Mouse (Mus musculus) bone marrow macrophage, adult 2 months (primary cell): ENCODE measurements around the gene Cldn7. TPM values are rescaled to one million over a fixed set of nuclear protein-coding genes. Genes with fewer than 3 reads are reported as not detected.
A peak's percentile ranks its signal among the peaks of the same experiment; 100 is the strongest.
"Not testable (repeated sequence)": the region's sequence is repeated elsewhere in the genome, so short reads cannot be mapped to it uniquely, and the experiment has no call there.

Source experiments
- H3K27ac ChIP-seq: 2 replicates; pipeline ENCODE4 v1.5.1; 2012; ENCODE audit warnings: low read depth, low read length; ENCODE audit not compliant: insufficient read depth
- H3K4me1 ChIP-seq: 2 replicates; pipeline ENCODE4 v1.6.1; 2012; ENCODE audit warnings: low read length; ENCODE audit not compliant: control insufficient read depth, insufficient read depth
- H3K4me3 ChIP-seq: 2 replicates; pipeline ENCODE4 v1.5.1; 2012; ENCODE audit warnings: mild to moderate bottlenecking, low read length, moderate library complexity; ENCODE audit not compliant: insufficient read depth
- CTCF ChIP-seq: IDR thresholded peaks from 2 replicates; pipeline ENCODE4 v1.5.1; 2012; ENCODE audit warnings: low read depth, mild to moderate bottlenecking, low read length, moderate library complexity
- POLR2A ChIP-seq: IDR thresholded peaks from 2 replicates; pipeline ENCODE4 v1.6.1; 2012; ENCODE audit warnings: mild to moderate bottlenecking, low read depth, low read length, borderline replicate concordance
- polyA plus RNA-seq: library from polyadenylated mRNA; stranded (reverse); fragments of >200 nt; gene quantifications from 2 replicates; pipeline ENCODE4 v1.2.4, GENCODE M21; 2012; ENCODE audit not compliant: missing spikeins, insufficient read depth, insufficient read length

Cldn7 gene
- polyA plus RNA-seq, 1 experiment, result not detected

DNA sequence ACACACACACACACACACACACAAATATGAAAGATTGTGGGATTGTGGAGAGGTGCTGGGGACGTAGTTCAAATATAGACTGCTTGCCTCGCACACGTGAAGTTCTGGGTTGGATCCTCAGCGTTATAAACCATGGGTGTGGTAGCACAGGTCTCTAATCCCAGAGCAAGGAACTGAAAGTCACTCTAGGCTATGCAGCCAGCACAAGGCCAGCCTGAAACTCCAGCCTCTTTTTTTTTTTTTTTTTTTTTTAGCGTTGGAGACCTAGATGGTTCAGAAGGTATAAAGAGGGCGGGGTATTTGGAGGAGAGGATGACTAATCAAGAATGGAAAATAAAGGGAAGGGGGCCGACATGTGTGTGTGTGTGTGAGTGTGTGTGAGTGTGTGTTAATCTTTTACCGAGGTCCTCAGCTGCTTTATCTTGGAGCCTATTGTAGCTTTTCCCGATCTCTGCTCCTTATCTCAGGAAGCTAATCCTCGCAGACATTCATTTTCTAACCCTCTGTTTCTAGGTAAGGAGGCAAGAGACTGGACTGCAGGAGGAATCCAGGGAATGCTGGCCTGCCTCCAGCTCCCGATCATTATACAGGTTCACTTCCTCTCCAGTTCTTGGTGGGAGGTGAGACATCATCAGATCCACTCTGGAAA, 11.2 kb upstream of the Cldn7 start:
- no peak overlapping the region for H3K27ac ChIP-seq
- TF ChIP-seq POLR2A, result no peak
- no peak for TF ChIP-seq CTCF
- peaks cover 4% of the 10 kb centered on the region; the same call in 1 of the 2 replicates for H3K4me1 ChIP-seq
- H3K4me3 ChIP-seq, result no peak overlapping the region

DNA sequence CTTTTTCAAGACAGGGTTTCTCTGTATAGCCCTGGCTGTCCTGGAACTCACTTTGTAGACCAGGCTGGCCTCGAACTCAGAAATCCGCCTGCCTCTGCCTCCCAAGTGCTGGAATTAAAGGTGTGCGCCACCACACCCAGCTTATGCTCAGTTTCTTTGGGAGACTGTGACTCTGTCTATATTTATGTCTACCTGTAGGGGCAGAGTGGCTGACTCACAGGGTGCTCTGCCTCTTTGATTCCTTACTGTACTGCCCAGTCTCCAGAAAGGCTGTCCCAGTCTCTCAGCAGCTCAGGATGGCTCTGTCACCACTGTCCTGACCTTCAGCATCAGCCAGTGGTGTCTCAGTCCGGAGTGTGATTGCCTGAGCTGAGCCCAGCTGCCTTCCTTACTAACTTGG, 9.0 kb upstream of the Cldn7 start:
- H3K4me1 ChIP-seq, H3K27ac ChIP-seq, H3K4me3 ChIP-seq: not testable (repeated sequence)

DNA sequence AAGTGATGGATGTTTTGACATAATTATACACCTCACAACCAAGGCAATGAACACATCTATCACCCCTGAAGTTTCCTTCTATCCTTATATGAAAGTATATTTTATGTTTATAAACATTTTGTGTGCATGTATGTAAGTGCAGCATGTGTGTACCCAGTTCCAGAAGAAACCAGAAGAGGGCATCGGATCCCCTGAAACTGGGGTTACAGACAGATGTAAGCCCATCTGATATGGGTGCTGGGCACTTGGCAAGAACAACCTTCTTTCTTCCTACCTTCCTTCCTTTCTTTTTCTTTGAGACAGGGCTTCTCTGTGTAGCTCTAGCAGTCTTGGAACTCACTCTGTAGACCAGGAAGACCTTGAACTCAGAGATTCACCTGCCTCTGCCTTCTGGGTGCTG, 8.4 kb upstream of the Cldn7 start:
- Histone ChIP-seq H3K4me3 (no peak overlapping the region), H3K4me1 (no peaks in the 10 kb centered on the region), H3K27ac (no peak overlapping the region)
- TF ChIP-seq CTCF, result no peak
- TF ChIP-seq POLR2A, result no peak

DNA sequence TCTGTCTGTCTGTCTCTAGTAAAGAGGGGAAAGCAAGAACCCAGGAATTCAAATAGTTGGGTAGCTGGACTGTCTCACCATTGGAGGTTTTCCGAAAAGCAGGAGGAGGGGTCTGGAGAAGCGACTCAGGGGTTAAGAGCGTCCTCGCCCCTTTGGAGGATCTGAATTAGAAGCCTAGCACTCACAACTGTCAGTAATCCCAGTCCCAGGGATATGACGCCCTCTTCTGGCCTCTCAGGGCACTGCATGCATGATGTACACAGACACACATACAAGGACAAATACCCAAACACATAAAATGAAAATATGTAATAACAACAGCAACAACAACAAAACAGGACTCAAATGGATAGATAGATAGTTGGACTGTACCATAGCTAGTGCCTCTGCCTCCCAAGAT, 4.0 kb upstream of the Cldn7 start:
- Histone ChIP-seq H3K4me3 (no peak overlapping the region), H3K27ac (no peak overlapping the region), H3K4me1 (no peaks in the 10 kb centered on the region)
- peak; percentile 54; the same call in 1 of the 2 replicates for TF ChIP-seq CTCF
- no peak for TF ChIP-seq POLR2A

DNA sequence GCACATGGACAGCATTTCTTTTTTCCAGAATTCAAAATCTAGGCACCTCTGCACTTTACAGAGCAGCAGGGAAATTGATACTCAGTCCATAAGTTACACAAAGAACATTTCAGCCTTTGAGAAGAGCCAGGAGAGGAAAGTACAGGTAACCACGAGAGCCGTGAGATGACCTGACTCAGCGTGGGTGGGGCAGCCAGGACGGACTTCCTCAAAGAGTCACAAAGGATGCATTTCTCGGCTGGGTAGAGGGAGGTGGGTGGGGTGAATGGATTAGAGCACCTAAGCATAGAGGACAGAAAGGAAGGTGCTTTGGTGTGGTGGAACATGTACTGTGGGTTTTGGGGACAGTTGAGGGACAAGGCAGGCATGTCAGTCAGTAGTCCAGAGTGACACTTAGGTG, 2.7 kb upstream of the Cldn7 start:
- Histone ChIP-seq H3K4me1 (no peaks in the 10 kb centered on the region), H3K4me3 (no peak overlapping the region), H3K27ac (no peak overlapping the region)
- TF ChIP-seq POLR2A (no peak), CTCF (no peak)

DNA sequence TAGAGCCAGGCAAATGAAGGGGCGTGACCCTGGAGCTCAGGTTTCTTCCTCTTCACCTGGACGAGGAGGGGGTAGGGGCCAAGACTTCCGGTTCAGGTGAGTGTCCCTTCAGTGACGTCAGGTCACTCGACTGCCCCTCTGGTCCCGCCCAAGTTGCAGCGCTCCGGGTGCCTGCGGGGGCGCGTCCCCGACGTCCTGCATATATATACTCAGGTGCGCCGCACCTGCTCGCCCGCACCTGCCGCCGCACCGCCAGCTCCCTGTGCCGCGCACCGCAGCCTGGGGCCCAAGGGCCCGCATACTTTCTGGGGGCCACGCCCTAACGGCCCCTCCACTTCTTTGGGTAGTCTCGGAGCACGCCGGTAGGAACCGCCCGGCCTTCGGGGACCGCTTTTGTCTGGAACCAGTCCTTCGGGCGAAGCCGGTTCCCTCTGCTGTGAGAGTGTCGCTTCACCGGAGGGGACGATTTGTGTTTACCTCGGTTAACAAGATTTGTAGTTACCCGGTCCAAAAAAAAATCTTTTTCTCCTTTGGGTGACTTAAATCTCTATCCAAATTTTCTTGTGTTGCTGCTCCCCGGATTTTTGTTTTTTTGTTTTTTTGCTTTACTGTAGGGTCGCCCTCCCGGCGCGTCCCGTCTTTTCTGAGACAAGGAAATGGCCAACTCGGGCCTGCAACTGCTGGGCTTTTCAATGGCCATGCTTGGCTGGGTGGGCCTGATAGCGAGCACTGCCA, 859 bp downstream of the Cldn7 start:
- H3K4me3 ChIP-seq, result peak overlapping the region; percentile 43; the same call in 1 of the 2 replicates
- H3K27ac ChIP-seq, result no peak overlapping the region
- TF ChIP-seq CTCF (no peak), POLR2A (no peak)
- no peaks in the 10 kb centered on the region for H3K4me1 ChIP-seq

DNA sequence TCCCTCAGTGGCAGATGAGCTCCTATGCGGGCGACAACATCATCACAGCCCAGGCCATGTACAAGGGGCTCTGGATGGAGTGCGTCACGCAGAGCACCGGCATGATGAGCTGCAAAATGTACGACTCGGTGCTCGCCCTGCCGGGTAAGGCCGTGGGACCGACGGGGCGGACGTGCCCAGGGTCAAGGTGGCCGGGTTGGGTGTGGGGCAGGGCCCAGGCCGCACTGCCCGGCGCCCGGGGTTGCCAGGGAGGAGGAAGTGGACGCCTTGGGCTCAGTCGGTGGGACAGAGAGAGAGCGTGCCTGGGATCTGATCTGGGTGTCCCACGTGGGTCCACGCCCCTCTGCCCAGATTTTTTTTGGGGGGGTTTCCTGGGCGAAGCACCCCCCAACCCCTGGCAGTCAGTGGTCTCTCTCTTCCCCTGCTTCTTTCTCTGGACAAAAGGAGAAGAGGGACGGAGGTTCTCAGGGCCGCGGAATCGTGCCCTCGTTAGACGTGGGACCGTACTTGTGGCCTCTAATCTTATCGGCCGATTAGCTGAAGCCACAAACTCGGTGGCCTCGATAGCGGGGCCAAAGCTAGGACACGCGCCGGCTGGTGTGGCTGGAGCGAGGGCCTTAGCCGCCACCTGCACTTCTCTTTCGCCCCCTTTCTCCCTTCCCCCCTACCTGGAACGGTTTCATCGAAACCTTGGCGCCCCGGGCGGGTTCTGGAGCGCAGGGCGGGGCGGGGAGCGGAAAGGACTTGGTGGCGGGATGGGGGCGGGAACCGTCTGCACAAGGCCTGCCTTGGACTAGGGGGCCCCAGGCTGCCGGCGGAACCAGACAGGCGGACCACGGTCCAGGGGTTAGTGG, 1.7 kb downstream of the Cldn7 start:
- Histone ChIP-seq H3K4me1 (no peaks in the 10 kb centered on the region), H3K4me3 (peak overlapping the region; percentile 43), H3K27ac (no peak overlapping the region)
- TF ChIP-seq POLR2A (no peak), CTCF (no peak)

DNA sequence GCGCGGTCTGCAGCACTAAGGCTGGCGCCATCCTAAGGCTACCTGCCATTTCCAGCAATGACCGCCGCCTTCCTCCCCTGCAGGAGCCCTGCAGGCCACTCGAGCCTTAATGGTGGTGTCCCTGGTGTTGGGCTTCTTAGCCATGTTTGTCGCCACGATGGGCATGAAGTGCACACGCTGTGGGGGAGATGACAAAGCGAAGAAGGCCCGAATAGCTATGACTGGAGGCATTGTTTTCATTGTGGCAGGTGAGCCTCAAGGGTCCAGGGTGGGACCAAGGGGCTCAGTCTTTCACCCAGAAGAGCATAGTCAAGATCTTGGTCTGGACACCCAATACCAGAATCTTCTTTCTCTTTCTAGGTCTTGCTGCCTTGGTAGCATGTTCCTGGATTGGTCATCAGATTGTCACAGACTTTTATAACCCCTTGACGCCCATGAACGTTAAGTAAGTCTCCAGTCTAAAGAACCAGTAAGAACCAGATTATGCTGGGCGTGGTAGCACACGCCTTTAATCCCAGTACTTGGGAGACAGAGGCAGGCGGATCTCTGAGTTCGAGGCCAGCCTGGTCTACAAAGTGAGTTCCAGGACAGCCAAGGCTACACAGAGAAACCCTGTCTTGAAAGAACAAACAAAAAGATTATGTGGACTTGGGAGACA, 2.4 kb downstream of the Cldn7 start:
- Histone ChIP-seq H3K4me3 (no peak overlapping the region; the same call in 1 of the 2 replicates), H3K27ac (no peak overlapping the region), H3K4me1 (no peaks in the 10 kb centered on the region)
- TF ChIP-seq CTCF (no peak), POLR2A (no peak)

DNA sequence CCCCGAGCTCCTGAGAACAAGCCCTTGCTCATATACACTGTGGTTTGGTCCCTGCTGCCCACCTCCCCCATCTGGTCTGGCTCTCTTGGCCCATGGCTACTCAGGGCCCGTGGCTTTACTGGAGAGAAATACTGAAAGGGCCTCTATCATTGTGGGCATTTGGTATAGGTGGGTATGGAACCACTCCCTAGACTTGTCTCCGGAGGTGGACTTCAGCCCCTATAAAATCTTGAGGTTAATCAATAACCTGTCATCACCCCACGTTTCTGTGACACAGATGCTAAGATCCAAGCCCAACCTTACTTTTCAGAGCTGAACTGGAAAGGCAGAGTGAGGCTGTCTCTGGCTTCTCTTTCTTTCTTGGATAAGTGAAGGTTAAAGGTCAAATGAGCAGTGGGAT, 4.2 kb downstream of the Cldn7 start:
- H3K4me1 ChIP-seq, result peaks cover 8% of the 10 kb centered on the region
- H3K27ac ChIP-seq, result no peak overlapping the region
- TF ChIP-seq POLR2A (no peak), CTCF (no peak)
- H3K4me3 ChIP-seq, result no peak overlapping the region
